Mouse (Mus musculus): ENCODE results near the gene Cd38. TPM values are rescaled to one million over a fixed set of nuclear protein-coding genes. Genes with fewer than 3 reads are reported as not detected.
A peak's percentile ranks its signal among the peaks of the same experiment; 100 is the strongest.
"Not testable (repeated sequence)": the region's sequence is repeated elsewhere in the genome, so short reads cannot be mapped to it uniquely, and the experiment has no call there.

Gene Cd38
- polyA plus RNA-seq, 1 experiment from 2014 or later: 4.1 TPM

DNA sequence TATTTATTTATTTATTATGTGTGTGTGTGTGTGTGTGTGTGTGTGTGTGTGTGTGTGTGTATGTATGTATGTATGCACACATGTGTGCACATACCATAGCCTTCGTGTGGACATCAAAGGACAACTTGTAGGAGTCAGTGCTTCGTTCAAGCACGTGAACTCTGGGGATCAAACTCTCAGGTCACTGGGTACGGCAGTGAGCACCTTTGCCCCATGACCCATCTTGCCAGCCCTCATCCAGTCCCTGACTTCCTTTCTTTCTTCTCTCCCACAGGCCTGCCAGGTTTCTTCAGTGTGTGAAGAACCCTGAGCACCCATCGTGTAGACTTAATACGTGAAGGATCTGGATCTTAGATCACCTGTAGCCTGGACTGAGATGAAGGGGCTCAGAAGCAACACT lies 41.7 kb downstream of the Cd38 start:
- WGBS: 98% methylated on average over 6 of the region's 6 CpGs
- Histone ChIP-seq H3K27ac (no peak overlapping the region), H3K4me3 (no peak overlapping the region), H3K4me1 (replicated peaks) (no peaks in the 10 kb centered on the region), H3K36me3 (no peaks in the 10 kb centered on the region), H3K4me2 (no peak overlapping the region), H3K9ac (no peak overlapping the region), H3K27me3 (no peaks in the 10 kb centered on the region), H3K9me3 (no peaks in the 10 kb centered on the region)
- no peak for ATAC-seq (ENCODE audit: low FRiP score)

DNA sequence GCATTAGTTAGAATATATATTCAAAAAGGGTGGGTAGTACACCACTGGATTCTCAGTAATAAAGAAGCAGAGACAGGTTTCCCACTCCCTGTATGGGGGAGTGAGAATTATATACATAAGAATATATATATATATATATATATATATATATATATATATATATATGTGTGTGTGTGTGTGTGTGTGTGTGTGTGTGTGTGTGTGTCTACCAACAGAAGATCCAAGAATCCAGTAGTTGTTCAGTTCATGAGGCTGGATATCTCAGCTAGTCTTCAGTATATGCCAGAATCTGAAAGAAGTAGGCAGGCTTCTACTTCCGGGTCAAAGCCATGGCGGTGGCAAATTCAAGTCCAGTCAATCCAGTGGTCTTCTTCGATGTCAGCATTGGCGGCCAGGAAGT lies 44.5 kb downstream of the Cd38 start, which contains the start of gene Gm7879:
TSS of gene Gm7879 (plus strand) at position 301 of the 400 bp plus-strand sequence.
- not testable (repeated sequence) for H3K9me3 ChIP-seq; H3K4me1 ChIP-seq (replicated peaks); H3K36me3 ChIP-seq; H3K27ac ChIP-seq; H3K4me2 ChIP-seq; H3K9ac ChIP-seq; H3K27me3 ChIP-seq; ATAC-seq (ENCODE audit: low FRiP score); H3K4me3 ChIP-seq
- 94% methylated on average over 4 of the region's 4 CpGs for WGBS

DNA sequence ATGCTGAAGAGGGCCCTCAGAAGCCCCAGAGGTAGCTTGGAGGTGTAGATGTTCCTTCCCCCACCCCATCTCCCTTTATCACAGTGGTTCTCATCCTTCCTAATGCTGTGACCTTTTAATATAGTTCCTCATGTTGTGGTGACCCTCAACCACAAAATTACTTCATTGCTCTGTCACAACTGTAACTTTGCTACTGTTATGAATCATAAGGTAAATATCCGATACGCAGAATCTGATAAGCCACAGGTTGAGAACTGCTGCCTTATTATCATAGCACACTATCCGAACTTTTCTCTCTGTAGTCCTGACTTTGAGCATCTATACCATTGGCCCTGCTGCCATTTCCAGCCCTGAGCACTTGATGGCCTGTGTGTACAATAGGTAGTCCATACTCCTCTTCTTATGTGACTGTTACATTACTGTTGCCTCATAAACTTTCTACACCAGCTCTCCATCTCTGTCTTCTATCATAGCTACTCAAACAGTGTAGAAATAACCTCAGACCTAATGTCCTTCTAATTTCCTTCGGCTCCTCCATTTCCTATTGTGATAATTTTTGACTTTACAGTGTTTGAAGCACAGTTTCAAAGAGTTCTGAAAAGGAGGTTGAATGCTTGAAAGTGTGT lies 47.0 kb downstream of the Cd38 start:
- WGBS: 90% methylated on average over 4 of the region's 4 CpGs
- Histone ChIP-seq H3K27me3 (no peaks in the 10 kb centered on the region), H3K4me3 (no peak overlapping the region), H3K9me3 (no peaks in the 10 kb centered on the region), H3K27ac (no peak overlapping the region), H3K36me3 (no peaks in the 10 kb centered on the region), H3K4me2 (no peak overlapping the region), H3K9ac (no peak overlapping the region), H3K4me1 (replicated peaks) (no peaks in the 10 kb centered on the region)
- ATAC-seq (ENCODE audit: low FRiP score): no peak

DNA sequence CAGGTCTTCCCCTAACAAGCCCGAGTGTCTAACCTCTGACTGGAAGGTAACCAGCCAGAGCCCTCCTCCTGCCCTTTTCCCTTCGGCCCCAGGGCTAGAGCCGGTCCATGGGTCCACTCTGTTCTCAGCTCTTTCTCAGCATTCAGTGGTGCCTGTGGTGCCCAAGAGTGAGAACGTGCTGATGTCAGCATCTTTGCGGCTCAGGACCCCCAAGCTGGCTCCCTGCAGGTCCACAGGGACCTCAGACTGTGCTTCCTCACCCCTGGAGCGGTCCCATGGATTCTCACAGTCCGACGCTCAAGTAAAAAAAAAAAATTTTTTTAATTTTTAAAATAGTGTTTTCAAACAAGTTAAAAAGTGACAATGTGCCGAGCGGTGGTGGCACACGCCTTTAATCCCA lies 53.5 kb downstream of the Cd38 start:
- Histone ChIP-seq H3K9ac (no peak overlapping the region), H3K4me1 (replicated peaks) (no peaks in the 10 kb centered on the region), H3K27ac (no peak overlapping the region), H3K36me3 (no peaks in the 10 kb centered on the region), H3K4me2 (no peak overlapping the region), H3K4me3 (no peak overlapping the region), H3K9me3 (no peaks in the 10 kb centered on the region), H3K27me3 (no peaks in the 10 kb centered on the region)
- whole genome bisulfite sequencing: 91% methylated on average over 11 of the region's 11 CpGs
- ATAC-seq (ENCODE audit: low FRiP score): no peak

DNA sequence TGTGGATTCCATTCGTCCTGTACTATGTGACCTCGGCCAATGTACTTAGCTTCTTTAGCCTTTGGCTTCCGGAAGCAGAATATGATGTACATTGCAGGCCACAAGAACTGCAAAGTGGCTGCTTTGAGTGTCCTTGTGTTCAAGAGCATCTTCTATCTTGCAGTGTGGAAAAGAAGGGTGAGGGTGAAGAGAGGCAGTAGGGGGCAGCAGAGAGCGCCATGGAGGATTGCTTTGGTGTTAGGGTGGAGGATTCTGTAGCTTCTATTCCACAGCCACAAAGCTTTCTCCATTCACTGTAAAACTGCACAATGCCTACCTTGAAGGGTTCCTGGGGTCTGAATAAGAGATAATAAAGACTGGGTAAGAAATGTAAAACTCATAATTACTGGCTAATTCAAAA lies 55.6 kb downstream of the Cd38 start:
- WGBS: 33% methylated on average over 4 of the region's 4 CpGs

DNA sequence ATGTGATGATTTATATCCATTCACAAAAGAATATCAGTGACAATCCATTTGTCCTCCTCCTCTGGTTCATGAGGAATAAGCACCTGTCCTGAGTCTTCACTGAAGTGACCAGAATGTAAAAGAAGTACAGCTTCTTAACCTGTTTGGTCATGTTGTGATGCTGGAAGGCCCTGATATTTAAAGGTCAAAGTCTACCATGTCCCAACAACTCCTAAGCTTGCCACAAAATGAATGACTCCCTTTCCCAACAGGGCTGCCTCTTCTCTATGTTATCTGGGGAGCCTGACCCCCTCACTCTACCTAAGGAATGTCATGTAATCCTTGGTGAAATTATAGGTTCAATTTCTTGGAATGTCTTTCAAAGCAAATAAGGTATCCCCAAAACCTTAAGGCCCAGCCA lies 59.4 kb downstream of the Cd38 start:
- Histone ChIP-seq H3K36me3 (no peaks in the 10 kb centered on the region), H3K27me3 (no peaks in the 10 kb centered on the region), H3K4me1 (replicated peaks) (no peaks in the 10 kb centered on the region), H3K27ac (no peak overlapping the region), H3K9me3 (no peaks in the 10 kb centered on the region), H3K4me3 (no peak overlapping the region), H3K9ac (no peak overlapping the region), H3K4me2 (no peak overlapping the region)
- ATAC-seq (ENCODE audit: low FRiP score): no peak

More for the DNA sequence above, 55.6 kb downstream of the Cd38 start:
- H3K4me3 ChIP-seq: no peak overlapping the region
- H3K9ac ChIP-seq: no peak overlapping the region
- no peaks in the 10 kb centered on the region for H3K36me3 ChIP-seq
- no peak overlapping the region for H3K27ac ChIP-seq
- H3K4me2 ChIP-seq: no peak overlapping the region
- no peaks in the 10 kb centered on the region for H3K9me3 ChIP-seq
- H3K27me3 ChIP-seq: no peaks in the 10 kb centered on the region
- no peak for ATAC-seq (ENCODE audit: low FRiP score)
- no peaks in the 10 kb centered on the region for H3K4me1 ChIP-seq (replicated peaks)

DNA sequence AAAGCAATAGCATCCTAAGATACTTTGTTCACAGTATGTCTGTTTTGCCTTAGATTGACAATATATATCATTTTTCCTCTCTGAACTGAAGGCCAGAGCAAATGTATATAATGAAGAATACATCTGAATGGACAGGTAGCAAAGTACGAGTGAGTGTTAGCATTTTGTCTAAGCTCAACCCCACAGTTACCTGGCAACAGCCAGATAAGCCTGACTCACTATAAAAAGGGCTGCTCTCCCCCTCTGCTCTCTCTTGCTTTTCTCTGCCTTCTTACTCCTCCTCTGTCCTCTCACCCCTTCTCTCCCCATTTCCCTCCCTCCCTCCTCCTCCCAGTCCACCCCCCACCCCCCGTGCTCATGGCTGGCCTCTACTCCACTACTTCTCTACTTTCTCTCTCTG lies 64.9 kb downstream of the Cd38 start:
- no peak overlapping the region for H3K4me2 ChIP-seq
- no peaks in the 10 kb centered on the region for H3K9me3 ChIP-seq
- no peaks in the 10 kb centered on the region for H3K4me1 ChIP-seq (replicated peaks)
- no peak overlapping the region for H3K27ac ChIP-seq
- no peak for ATAC-seq (ENCODE audit: low FRiP score)
- H3K4me3 ChIP-seq: no peak overlapping the region
- 70% methylated on average over 2 of the region's 2 CpGs for WGBS
- H3K9ac ChIP-seq: no peak overlapping the region
- H3K27me3 ChIP-seq: no peaks in the 10 kb centered on the region
- no peaks in the 10 kb centered on the region for H3K36me3 ChIP-seq

DNA sequence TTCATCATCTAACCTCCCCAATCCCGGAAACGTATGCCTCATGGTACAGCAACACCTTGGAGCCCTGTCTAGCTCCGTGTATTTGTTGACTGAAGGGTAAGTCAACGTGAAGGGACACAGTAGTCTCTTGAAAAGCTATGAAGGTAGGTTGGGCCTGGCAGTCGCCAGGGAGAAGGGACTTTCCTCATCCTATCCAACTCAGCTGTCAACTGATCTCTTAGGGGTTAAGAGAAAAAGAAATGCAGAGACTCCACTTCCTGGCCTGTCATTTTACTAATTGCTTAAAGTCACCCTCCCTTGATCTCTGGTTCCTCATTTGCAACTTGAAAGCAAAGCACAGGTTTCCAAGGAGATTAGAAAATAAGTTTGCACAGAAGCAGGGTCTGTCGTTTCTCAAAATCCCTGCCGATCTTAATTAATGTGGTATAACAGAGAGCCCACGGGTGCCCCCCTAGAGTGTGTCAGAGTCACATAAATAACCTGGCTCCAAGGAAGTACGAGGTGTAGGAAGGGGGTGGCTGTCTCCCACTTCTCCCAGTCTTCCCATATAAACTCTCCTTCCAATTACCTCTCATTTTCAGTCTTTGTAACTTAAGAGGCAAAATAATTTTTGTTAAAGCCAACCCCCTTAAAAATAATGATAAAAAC lies 79.1 kb downstream of the Cd38 start:
- Histone ChIP-seq H3K27ac (no peak overlapping the region), H3K9ac (peak overlapping the region; percentile 35; the same call in 1 of the 2 replicates), H3K27me3 (peaks cover 4% of the 10 kb centered on the region; the same call in 1 of the 2 replicates), H3K4me3 (no peak overlapping the region), H3K4me1 (replicated peaks) (peaks cover 16% of the 10 kb centered on the region), H3K9me3 (no peaks in the 10 kb centered on the region), H3K36me3 (no peaks in the 10 kb centered on the region), H3K4me2 (peak overlapping the region; percentile 72)
- 36% methylated on average over 9 of the region's 9 CpGs for WGBS
- 0 out of 2 replicates have a peak, but pooled peaks have one; percentile 73 for ATAC-seq (ENCODE audit: low FRiP score)

DNA sequence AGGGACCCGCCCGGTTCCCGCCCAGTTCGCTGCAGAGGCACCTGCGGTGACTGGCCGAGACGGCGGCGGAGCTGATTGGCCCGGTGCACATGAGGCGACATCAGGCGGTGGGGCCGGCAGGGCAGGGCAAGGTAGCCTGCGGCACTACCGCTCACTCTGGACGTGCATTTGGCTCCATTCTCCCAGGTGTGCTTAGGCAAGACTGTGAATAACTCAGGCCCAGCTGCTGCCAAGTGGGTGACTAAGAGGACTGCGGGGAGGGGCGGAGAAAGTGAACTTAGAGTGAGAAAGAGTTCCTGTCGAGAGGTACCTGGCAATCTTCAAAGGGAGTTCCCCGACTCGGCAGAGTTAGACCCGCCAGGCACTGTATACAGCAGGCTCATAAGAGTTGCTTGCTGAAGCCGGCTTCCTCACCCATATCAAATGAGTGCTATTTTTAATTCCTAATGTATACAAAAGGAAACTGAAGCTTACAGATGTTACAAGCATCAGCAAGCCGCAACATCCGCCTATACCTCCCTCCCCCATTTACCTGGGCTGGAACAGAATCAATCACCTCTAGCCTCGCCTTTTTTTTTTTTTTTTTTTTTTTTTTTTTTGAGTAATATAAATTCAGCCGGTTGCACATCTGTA lies 79.9 kb downstream of the Cd38 start:
- H3K4me1 ChIP-seq (replicated peaks): peaks cover 16% of the 10 kb centered on the region
- no peaks in the 10 kb centered on the region for H3K9me3 ChIP-seq
- H3K4me2 ChIP-seq: peak overlapping the region; percentile 72
- H3K9ac ChIP-seq: peak overlapping the region; percentile 35
- H3K36me3 ChIP-seq: no peaks in the 10 kb centered on the region
- no peak overlapping the region for H3K27ac ChIP-seq
- WGBS: 1% methylated on average over 27 of the region's 27 CpGs
- peak; percentile 87 for ATAC-seq (ENCODE audit: low FRiP score)
- peak overlapping the region; percentile 37 for H3K4me3 ChIP-seq
- peaks cover 4% of the 10 kb centered on the region; the same call in 1 of the 2 replicates for H3K27me3 ChIP-seq

DNA sequence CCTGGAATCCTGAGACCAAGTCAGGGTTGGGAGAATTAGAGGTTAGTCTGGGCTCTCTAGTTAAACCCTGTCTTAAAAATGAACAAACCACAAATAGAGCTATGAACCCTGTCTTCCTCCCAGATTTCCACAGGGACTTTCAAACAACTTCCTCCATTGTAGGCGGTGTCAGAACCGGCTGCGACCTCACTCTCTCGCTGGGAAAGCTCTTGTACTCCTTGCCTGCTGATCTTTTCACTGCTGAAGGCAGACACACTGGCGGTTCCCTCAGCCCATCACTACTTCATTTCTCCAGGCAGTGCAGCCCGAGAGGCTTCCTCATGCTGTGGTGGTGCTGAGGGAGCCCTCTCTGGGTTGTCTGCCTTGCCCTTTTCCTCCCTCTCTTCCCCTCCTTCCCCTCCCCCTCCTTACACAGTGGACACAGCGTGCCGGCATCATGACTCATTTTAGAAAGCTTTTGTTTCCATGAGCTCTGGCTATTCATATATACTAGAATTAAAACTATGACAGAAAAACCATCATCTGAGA lies 80.5 kb downstream of the Cd38 start:
- Histone ChIP-seq H3K4me1 (replicated peaks) (peaks cover 16% of the 10 kb centered on the region), H3K27me3 (peaks cover 4% of the 10 kb centered on the region; the same call in 1 of the 2 replicates), H3K4me3 (no peak overlapping the region), H3K9ac (peak overlapping the region; percentile 35; the same call in 1 of the 2 replicates), H3K4me2 (peak overlapping the region; percentile 72), H3K36me3 (no peaks in the 10 kb centered on the region), H3K27ac (no peak overlapping the region), H3K9me3 (no peaks in the 10 kb centered on the region)
- 0 out of 2 replicates have a peak, but pooled peaks have one; percentile 46 for ATAC-seq (ENCODE audit: low FRiP score)
- WGBS: 3% methylated on average over 8 of the region's 8 CpGs

DNA sequence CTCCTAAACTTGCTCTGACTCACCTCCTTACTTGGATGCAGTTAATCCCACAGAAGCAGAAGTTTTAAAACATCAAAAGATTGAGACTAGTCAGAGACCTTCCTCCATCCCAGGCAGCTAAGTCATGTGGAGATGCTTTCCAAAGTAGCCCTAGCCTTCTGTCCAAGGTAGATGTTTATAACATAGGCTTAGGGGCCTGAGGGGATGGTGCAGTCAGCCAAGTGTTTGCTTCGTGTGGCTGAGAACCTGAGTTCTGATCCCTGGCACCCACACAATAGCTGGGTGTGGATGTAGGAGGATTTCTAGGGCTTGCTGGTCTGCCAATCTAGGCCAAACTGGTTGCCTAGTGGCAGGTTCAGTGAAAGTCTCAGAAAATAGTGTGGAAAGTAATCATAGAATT lies 84.9 kb downstream of the Cd38 start:
- WGBS: 74% methylated on average over 1 of the region's 1 CpGs

DNA sequence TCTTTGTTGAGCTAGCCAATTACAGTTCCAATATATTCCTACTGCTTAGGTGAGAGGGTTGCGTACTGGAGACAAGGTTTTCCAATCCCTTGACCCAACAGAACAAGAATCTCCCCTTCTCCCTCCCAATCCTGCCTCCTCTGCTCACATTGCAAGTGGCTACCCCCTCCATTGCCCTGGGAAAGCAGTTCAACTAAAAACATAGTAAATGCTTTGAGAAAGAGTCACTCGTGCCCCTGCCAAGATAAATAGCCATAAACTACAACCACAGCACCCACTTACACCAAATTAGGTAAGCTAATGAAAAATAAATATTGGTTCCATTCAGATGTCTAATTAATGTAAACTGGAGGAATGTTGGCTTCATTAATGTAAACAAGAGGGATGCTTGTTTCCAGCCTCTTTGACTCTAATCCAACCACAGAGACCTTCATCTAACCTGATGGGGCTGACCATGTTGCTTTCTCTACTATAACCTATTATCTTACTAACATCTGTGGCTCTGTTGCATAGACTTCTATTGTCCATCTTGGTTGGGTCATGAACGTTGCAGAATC lies 91.6 kb downstream of the Cd38 start:
- no peaks in the 10 kb centered on the region for H3K9me3 ChIP-seq
- no peak overlapping the region for H3K4me2 ChIP-seq
- no peak overlapping the region for H3K27ac ChIP-seq
- no peaks in the 10 kb centered on the region for H3K36me3 ChIP-seq
- H3K4me1 ChIP-seq (replicated peaks): no peaks in the 10 kb centered on the region
- H3K4me3 ChIP-seq: no peak overlapping the region
- no peaks in the 10 kb centered on the region for H3K27me3 ChIP-seq
- ATAC-seq (ENCODE audit: low FRiP score): no peak
- WGBS: 80% methylated on average over 3 of the region's 3 CpGs
- H3K9ac ChIP-seq: no peak overlapping the region

More for the DNA sequence above, 84.9 kb downstream of the Cd38 start:
- ATAC-seq (ENCODE audit: low FRiP score): no peak
- H3K4me2 ChIP-seq: no peak overlapping the region
- no peaks in the 10 kb centered on the region for H3K36me3 ChIP-seq
- no peaks in the 10 kb centered on the region for H3K9me3 ChIP-seq
- H3K4me3 ChIP-seq: no peak overlapping the region
- 0 out of 2 replicates have a peak, but pooled peaks cover under 1% of the 10 kb centered on the region for H3K27me3 ChIP-seq
- no peak overlapping the region for H3K27ac ChIP-seq
- H3K9ac ChIP-seq: no peak overlapping the region
- H3K4me1 ChIP-seq (replicated peaks): peaks cover 8% of the 10 kb centered on the region

Data from hindbrain, embryonic 13.5 days (tissue).